Mouse (Mus musculus) limb, embryonic 14.5 days (tissue): ENCODE results near the gene Limk2. TPM values are rescaled to one million over a fixed set of nuclear protein-coding genes. Genes with fewer than 3 reads are reported as not detected.
A peak's percentile ranks its signal among the peaks of the same experiment; 100 is the strongest.

Experiments used
- ATAC-seq: fragments of 200-750 bp; cut with Nextera tagmentation; 2 replicates; pipeline ENCODE4 v1.8.0; 2017; ENCODE audit warnings: low read depth, moderate number of reproducible peaks, moderate TSS enrichment; ENCODE audit not compliant: low FRiP score
- DNase-seq: peaks from one replicate; pipeline ENCODE4 v3.0.0-alpha.2; 2015; ENCODE audit warnings: low spot score
- H3K27ac ChIP-seq: fragments of 300-500 bp; sonication (generic); replicated peaks from 2 replicates; pipeline ENCODE4 v1.5.1; 2014; ENCODE audit warnings: low read depth, mild to moderate bottlenecking, low read length, moderate library complexity, mixed read lengths
- H3K27me3 ChIP-seq: fragments of 300-500 bp; sonication (generic); 2 replicates; pipeline ENCODE4 v1.6.1; 2014; ENCODE audit warnings: low read length, mixed read lengths; ENCODE audit not compliant: control insufficient read depth, insufficient read depth
- H3K36me3 ChIP-seq: fragments of 300-500 bp; sonication (generic); 2 replicates; pipeline ENCODE4 v1.6.1; 2014; ENCODE audit warnings: mild to moderate bottlenecking, low read length, moderate library complexity, mixed read lengths; ENCODE audit not compliant: control insufficient read depth, insufficient read depth
- H3K4me1 ChIP-seq: fragments of 300-500 bp; sonication (generic); 2 replicates; pipeline ENCODE4 v1.6.1; 2014; ENCODE audit warnings: antibody characterized with exemption, low read length, mixed read lengths; ENCODE audit not compliant: control insufficient read depth, insufficient read depth
- H3K4me2 ChIP-seq: fragments of 300-500 bp; sonication (generic); replicated peaks from 2 replicates; pipeline ENCODE4 v1.6.1; 2014; ENCODE audit warnings: low read depth, mild to moderate bottlenecking, low read length, moderate library complexity; ENCODE audit not compliant: severe bottlenecking
- H3K4me3 ChIP-seq: fragments of 300-500 bp; sonication (generic); replicated peaks from 2 replicates; pipeline ENCODE4 v1.5.1; 2014; ENCODE audit warnings: low read length
- H3K9ac ChIP-seq: fragments of 300-500 bp; sonication (generic); 2 replicates; pipeline ENCODE4 v1.6.1; 2014; ENCODE audit warnings: mild to moderate bottlenecking, low read depth, low read length, moderate library complexity; ENCODE audit not compliant: severe bottlenecking
- H3K9me3 ChIP-seq: fragments of 300-500 bp; sonication (generic); 2 replicates; pipeline ENCODE4 v1.6.1; 2016; ENCODE audit warnings: low read length; ENCODE audit not compliant: control insufficient read depth
- POLR2A ChIP-seq: fragments of 200-500 bp; IDR thresholded peaks from 2 replicates; pipeline ENCODE4 v1.8.0; 2012; ENCODE audit warnings: inconsistent platforms, mild to moderate bottlenecking, moderate library complexity, borderline replicate concordance; ENCODE audit not compliant: insufficient read depth, insufficient read length; ENCODE audit errors: extremely low read depth
- WGBS: fragments of 180-500 bp; shearing (Covaris S2); extraction: QIAGEN DNeasy Blood & Tissue Kit; methylation state at CpG from one replicate; pipeline ENCODE4 v1.1.7; 2014; 5-methylcytosine and 5-hydroxymethylcytosine counted together
- polyA plus RNA-seq, 2 experiments: library from polyadenylated mRNA; depleted of rRNA in 1 of 2; stranded (reverse) in 1 of 2; unstranded in 1 of 2; fragments of >200 nt; fragmentation: Nextera tagmentation in 1 of 2; extraction: Ambion mirVana in 1 of 2; gene quantifications; 2 replicates each; pipeline versions ENCODE4 v1.2.1 to v1.2.3; 2012 to 2014

Limk2 gene
- polyA plus RNA-seq, 2 experiments, result 91.1 to 93.5 TPM

- Histone ChIP-seq H3K4me1 (peaks cover 16% of the 10 kb centered on the region), H3K4me2 (no peak overlapping the region), H3K27me3 (no peaks in the 10 kb centered on the region), H3K9ac (peak overlapping the region; percentile 21; the same call in 1 of the 2 replicates), H3K27ac (no peak overlapping the region), H3K4me3 (no peak overlapping the region), H3K9me3 (no peaks in the 10 kb centered on the region), H3K36me3 (peaks cover 14% of the 10 kb centered on the region; the same call in 1 of the 2 replicates)
- TF ChIP-seq POLR2A, result no peak
- DNase-seq (no peak), ATAC-seq (peak; percentile 16; the same call in 1 of the 2 replicates)
- WGBS, result 27% methylated on average over 12 of the region's 12 CpGs
Observed at GRCm38 (mm10) chr11:3337173-3337955, 71.6 kb downstream of the Limk2 start.

GRCm38 (mm10) chr11:3336602-3337001 lies 72.4 kb downstream of the Limk2 start:
- Histone ChIP-seq H3K9ac (no peak overlapping the region), H3K4me2 (no peak overlapping the region)

GRCm38 (mm10) chr11:3335651-3336216 lies 73.3 kb downstream of the Limk2 start:
- H3K4me1 ChIP-seq, result peaks cover 22% of the 10 kb centered on the region
- no peak overlapping the region for H3K9ac ChIP-seq
- H3K9me3 ChIP-seq, result no peaks in the 10 kb centered on the region
- 41% methylated on average over 11 of the region's 11 CpGs for WGBS
- H3K4me2 ChIP-seq, result no peak overlapping the region
- ATAC-seq, result no peak
- DNase-seq, result no peak
- no peak overlapping the region for H3K27ac ChIP-seq
- TF ChIP-seq POLR2A, result no peak
- no peak overlapping the region for H3K4me3 ChIP-seq
- no peaks in the 10 kb centered on the region for H3K27me3 ChIP-seq
- peaks cover 4% of the 10 kb centered on the region; the same call in 1 of the 2 replicates for H3K36me3 ChIP-seq

More at GRCm38 (mm10) chr11:3336602-3337001, 72.4 kb downstream of the Limk2 start:
- peaks cover 7% of the 10 kb centered on the region; the same call in 1 of the 2 replicates for H3K36me3 ChIP-seq
- DNase-seq, result no peak
- no peak for ATAC-seq
- H3K27ac ChIP-seq, result no peak overlapping the region
- H3K27me3 ChIP-seq, result no peaks in the 10 kb centered on the region
- no peaks in the 10 kb centered on the region for H3K9me3 ChIP-seq
- no peak for TF ChIP-seq POLR2A
- WGBS, result 67% methylated on average over 3 of the region's 3 CpGs
- peaks cover 18% of the 10 kb centered on the region for H3K4me1 ChIP-seq
- no peak overlapping the region for H3K4me3 ChIP-seq

GRCm38 (mm10) chr11:3334711-3335316 lies 74.2 kb downstream of the Limk2 start:
- H3K9ac ChIP-seq, result no peak overlapping the region
- peaks cover 26% of the 10 kb centered on the region for H3K4me1 ChIP-seq
- no peak for DNase-seq
- H3K4me3 ChIP-seq, result no peak overlapping the region
- ATAC-seq, result no peak
- H3K27ac ChIP-seq, result no peak overlapping the region
- no peak for TF ChIP-seq POLR2A
- no peak overlapping the region for H3K4me2 ChIP-seq
- no peaks in the 10 kb centered on the region for H3K9me3 ChIP-seq
- 32% methylated on average over 9 of the region's 9 CpGs for WGBS
- H3K27me3 ChIP-seq, result no peaks in the 10 kb centered on the region
- peaks cover 4% of the 10 kb centered on the region; the same call in 1 of the 2 replicates for H3K36me3 ChIP-seq

- H3K4me1 ChIP-seq, result peaks cover 26% of the 10 kb centered on the region
- H3K4me2 ChIP-seq, result no peak overlapping the region
- TF ChIP-seq POLR2A, result no peak
Observed at GRCm38 (mm10) chr11:3334141-3334710, 74.8 kb downstream of the Limk2 start.

More at GRCm38 (mm10) chr11:3334141-3334710, 74.8 kb downstream of the Limk2 start:
- Histone ChIP-seq H3K9ac (no peak overlapping the region), H3K27ac (no peak overlapping the region), H3K36me3 (peaks cover 4% of the 10 kb centered on the region; the same call in 1 of the 2 replicates), H3K27me3 (no peaks in the 10 kb centered on the region), H3K4me3 (no peak overlapping the region), H3K9me3 (no peaks in the 10 kb centered on the region)
- DNase-seq (no peak), ATAC-seq (no peak)
- 88% methylated on average over 11 of the region's 11 CpGs for WGBS
